Mouse (Mus musculus) myocyte (in vitro differentiated cells): ENCODE measurements around the gene Iqch. TPM values are rescaled to one million over a fixed set of nuclear protein-coding genes. Genes with fewer than 3 reads are reported as not detected.

Experiments used
- H3K27me3 ChIP-seq: one replicate; pipeline ENCODE4 v1.6.1; 2011; ENCODE audit not compliant: control insufficient read depth, insufficient read depth, insufficient read length
- H3K36me3 ChIP-seq: one replicate; pipeline ENCODE4 v1.6.1; 2011; ENCODE audit not compliant: control insufficient read depth, insufficient read depth
- H3K4me2 ChIP-seq: one replicate; pipeline ENCODE4 v1.6.1; 2011; ENCODE audit warnings: low read depth, control low read depth
- H3K4me3 ChIP-seq: one replicate; pipeline ENCODE4 v1.5.1; 2011; ENCODE audit warnings: mild to moderate bottlenecking, control low read depth, moderate library complexity
- H3K79me2 ChIP-seq: one replicate; pipeline ENCODE4 v1.6.1; 2011; ENCODE audit not compliant: control insufficient read depth, insufficient read depth
- H3ac ChIP-seq: one replicate; pipeline ENCODE4 v1.6.1; 2011; ENCODE audit not compliant: control insufficient read depth, insufficient read length
- CEBPB ChIP-seq: IDR thresholded peaks from 2 replicates; pipeline ENCODE4 v1.6.1; 2011; ENCODE audit warnings: mild to moderate bottlenecking, moderate library complexity; ENCODE audit not compliant: poor library complexity, insufficient read depth, severe bottlenecking
- E2F4 ChIP-seq: IDR thresholded peaks from one replicate; pipeline ENCODE4 v1.6.1; 2011; ENCODE audit warnings: mild to moderate bottlenecking, control low read depth, moderate library complexity; ENCODE audit not compliant: insufficient read depth
- MAX ChIP-seq: IDR thresholded peaks from one replicate; pipeline ENCODE4 v1.6.1; 2011; ENCODE audit warnings: low read depth, mild to moderate bottlenecking, control low read depth
- MYOD1 ChIP-seq, 3 experiments: IDR thresholded peaks; one replicate each; pipeline ENCODE4 v1.6.1; 2011; ENCODE audit warnings: control low read depth in 2 of 3, low read depth in 2 of 3, mild to moderate bottlenecking in 2 of 3, moderate library complexity in 1 of 3; ENCODE audit not compliant: insufficient read length in 2 of 3, control insufficient read depth in 1 of 3
- MYOG ChIP-seq, 3 experiments: IDR thresholded peaks; one replicate each; pipeline ENCODE4 v1.6.1; 2011; ENCODE audit warnings: control low read depth in 2 of 3, low read depth in 2 of 3, mild to moderate bottlenecking in 2 of 3; ENCODE audit not compliant: insufficient read length in 2 of 3, control insufficient read depth in 1 of 3, insufficient read depth in 1 of 3
- POLR2A ChIP-seq: IDR thresholded peaks from one replicate; pipeline ENCODE4 v1.6.1; 2011; ENCODE audit warnings: low read depth, mild to moderate bottlenecking, control low read depth, moderate library complexity; ENCODE audit not compliant: insufficient read length
- POLR2AphosphoS2 ChIP-seq: IDR thresholded peaks from one replicate; pipeline ENCODE4 v1.6.1; 2011; ENCODE audit warnings: low read depth, control low read depth; ENCODE audit not compliant: insufficient read length
- REST ChIP-seq: IDR thresholded peaks from one replicate; pipeline ENCODE4 v1.6.1; 2011; ENCODE audit warnings: mild to moderate bottlenecking, control low read depth, moderate library complexity; ENCODE audit not compliant: insufficient read depth, insufficient read length
- SRF ChIP-seq: IDR thresholded peaks from one replicate; pipeline ENCODE4 v1.6.1; 2011; ENCODE audit warnings: low read depth; ENCODE audit not compliant: control insufficient read depth, insufficient read length
- TCF12 ChIP-seq: IDR thresholded peaks from one replicate; pipeline ENCODE4 v1.6.1; 2011; ENCODE audit warnings: mild to moderate bottlenecking, control low read depth; ENCODE audit not compliant: poor library complexity, insufficient read depth, severe bottlenecking
- TCF3 ChIP-seq: IDR thresholded peaks from one replicate; pipeline ENCODE4 v1.6.1; 2011; ENCODE audit warnings: low read depth, control low read depth; ENCODE audit not compliant: insufficient read length
- USF1 ChIP-seq: IDR thresholded peaks from one replicate; pipeline ENCODE4 v1.6.1; 2011; ENCODE audit warnings: low read depth, mild to moderate bottlenecking, control low read depth, moderate library complexity
- polyA plus RNA-seq: library from polyadenylated mRNA; unstranded; fragments of >200 nt; fragmentation: generic; extraction: Trizol; gene quantifications from one replicate; pipeline ENCODE4 v1.2.1, GENCODE M21; 2012; ENCODE audit warnings: missing spikeins

Gene Iqch
- polyA plus RNA-seq, 1 experiment = not detected

DNA sequence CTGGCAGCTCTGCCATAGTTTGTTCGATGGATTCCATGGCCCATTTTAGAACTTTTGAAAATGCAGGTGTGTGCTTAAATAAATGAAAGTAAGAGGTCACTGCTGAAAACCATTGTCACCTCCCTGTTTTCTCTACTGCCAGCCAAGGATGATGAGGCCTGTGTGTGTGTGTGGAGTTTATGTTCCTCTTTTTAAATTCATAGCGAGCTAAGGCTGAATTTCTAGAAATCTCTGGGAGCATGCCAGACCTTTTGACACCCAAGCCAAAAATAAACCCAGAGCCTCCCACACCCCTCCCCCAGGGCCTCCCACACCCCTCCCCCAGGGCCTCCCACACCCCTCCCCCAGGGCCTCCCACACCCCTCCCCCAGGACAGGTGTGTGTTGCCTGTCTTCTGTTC lies 15.7 kb upstream of the Iqch start:
- no peak for TF ChIP-seq MAX
- TF ChIP-seq USF1 = no peak
- no peak for TF ChIP-seq POLR2AphosphoS2
- no peak for TF ChIP-seq TCF12
- no peak for TF ChIP-seq REST
- TF ChIP-seq MYOD1 (IDR thresholded peaks at IDR 0.05; ENCODE audit: control insufficient read depth in 1 of 3, insufficient read length in 2 of 3, low read depth in 2 of 3) = no peak
- no peak for TF ChIP-seq TCF3
- TF ChIP-seq SRF = no peak
- TF ChIP-seq POLR2A = no peak
- no peak for TF ChIP-seq MYOG (IDR thresholded peaks at IDR 0.05; ENCODE audit: control insufficient read depth in 1 of 3, insufficient read depth in 1 of 3, insufficient read length in 2 of 3, low read depth in 2 of 3)
- no peak for TF ChIP-seq E2F4
- TF ChIP-seq CEBPB = no peak

DNA sequence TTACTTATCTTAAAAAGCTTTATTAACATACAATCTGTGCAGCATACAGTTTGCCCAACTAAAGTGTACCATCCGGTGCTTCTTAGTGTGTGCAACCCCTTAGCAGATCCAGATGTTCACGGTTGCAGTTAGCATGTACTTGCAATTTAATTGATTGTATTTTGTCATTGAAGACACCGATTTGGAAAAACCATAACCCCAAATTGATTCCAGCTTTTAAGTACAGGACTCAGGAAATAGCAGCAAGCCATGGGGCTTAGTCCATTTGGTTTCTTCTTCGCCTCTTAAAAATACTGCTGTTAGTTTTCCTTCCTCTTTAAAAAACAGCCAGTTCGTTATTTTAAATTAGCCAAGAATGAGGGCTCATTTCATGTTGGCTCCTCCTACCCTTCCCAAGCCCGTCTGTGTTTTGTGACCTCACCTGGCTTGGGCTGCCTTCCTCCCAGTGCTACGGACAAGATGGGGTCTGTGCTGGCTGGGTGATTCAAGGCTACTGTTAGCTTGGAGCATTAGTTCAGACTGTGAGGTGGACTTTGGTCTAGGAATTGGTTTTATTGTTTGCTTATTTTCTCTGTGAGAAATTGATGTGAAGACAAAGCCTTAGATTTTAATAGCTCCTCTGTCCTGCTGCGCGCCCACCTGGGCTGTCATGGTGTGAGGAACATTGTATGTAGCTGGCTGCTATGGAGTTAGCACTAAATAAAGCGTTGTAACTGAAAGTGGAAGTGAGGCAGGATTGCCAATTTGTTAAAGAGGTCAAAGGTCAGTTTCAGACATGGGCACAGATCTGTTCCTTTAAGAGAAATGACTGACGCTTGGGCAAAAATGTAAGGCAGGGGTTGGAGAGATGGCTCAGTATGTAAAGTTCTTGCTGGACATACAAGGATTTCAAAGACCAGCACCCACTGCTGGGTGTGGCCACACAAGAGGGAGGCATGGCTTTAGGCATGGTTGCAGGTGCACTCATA lies 12.0 kb upstream of the Iqch start:
- Histone ChIP-seq H3K79me2 (peaks cover 21% of the 10 kb centered on the region), H3K4me3 (no peak overlapping the region), H3ac (no peak overlapping the region), H3K27me3 (no peaks in the 10 kb centered on the region), H3K4me2 (no peak overlapping the region), H3K36me3 (peaks cover 12% of the 10 kb centered on the region)
- TF ChIP-seq CEBPB (no peak), POLR2A (no peak), E2F4 (no peak), MYOD1 (IDR thresholded peaks at IDR 0.05; ENCODE audit: control insufficient read depth in 1 of 3, insufficient read length in 2 of 3, low read depth in 2 of 3) (no peak), MAX (no peak), TCF12 (no peak), TCF3 (no peak), USF1 (no peak), SRF (no peak)

More for the DNA sequence above, 15.7 kb upstream of the Iqch start:
- no peak overlapping the region for H3K4me3 ChIP-seq
- H3K4me2 ChIP-seq = no peak overlapping the region
- peaks cover 21% of the 10 kb centered on the region for H3K36me3 ChIP-seq
- H3K79me2 ChIP-seq = peaks cover 14% of the 10 kb centered on the region
- no peaks in the 10 kb centered on the region for H3K27me3 ChIP-seq
- H3ac ChIP-seq = no peak overlapping the region

DNA sequence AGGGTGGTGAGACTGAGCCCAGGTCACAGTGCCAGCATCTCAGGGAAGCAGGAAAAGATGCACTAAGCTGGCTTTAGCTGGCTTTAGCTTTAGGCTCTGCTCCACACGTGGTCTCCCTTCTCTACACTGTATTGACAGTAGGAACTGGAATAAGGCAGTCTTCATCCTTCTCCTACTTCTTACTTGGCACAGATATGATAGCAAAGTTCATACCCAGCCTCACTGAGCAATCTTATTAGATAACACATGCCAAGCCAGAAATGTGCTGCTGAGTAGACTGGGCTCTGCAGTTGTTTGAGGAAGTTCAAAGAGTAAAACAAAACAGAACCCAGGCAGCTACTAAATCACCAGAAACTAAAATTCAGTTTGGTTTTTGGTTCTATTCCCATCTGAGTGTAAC lies 11.3 kb upstream of the Iqch start:
- no peak overlapping the region for H3K4me3 ChIP-seq
- peaks cover 7% of the 10 kb centered on the region for H3K36me3 ChIP-seq
- TF ChIP-seq TCF12 (no peak), E2F4 (no peak), MAX (no peak), TCF3 (no peak), POLR2AphosphoS2 (no peak), MYOG (IDR thresholded peaks at IDR 0.05; ENCODE audit: control insufficient read depth in 1 of 3, insufficient read depth in 1 of 3, insufficient read length in 2 of 3, low read depth in 2 of 3) (no peak), MYOD1 (IDR thresholded peaks at IDR 0.05; ENCODE audit: control insufficient read depth in 1 of 3, insufficient read length in 2 of 3, low read depth in 2 of 3) (no peak), SRF (no peak), POLR2A (no peak)
- no peaks in the 10 kb centered on the region for H3K27me3 ChIP-seq
- H3K79me2 ChIP-seq = peaks cover 26% of the 10 kb centered on the region
- no peak overlapping the region for H3K4me2 ChIP-seq
- H3ac ChIP-seq = no peak overlapping the region

DNA sequence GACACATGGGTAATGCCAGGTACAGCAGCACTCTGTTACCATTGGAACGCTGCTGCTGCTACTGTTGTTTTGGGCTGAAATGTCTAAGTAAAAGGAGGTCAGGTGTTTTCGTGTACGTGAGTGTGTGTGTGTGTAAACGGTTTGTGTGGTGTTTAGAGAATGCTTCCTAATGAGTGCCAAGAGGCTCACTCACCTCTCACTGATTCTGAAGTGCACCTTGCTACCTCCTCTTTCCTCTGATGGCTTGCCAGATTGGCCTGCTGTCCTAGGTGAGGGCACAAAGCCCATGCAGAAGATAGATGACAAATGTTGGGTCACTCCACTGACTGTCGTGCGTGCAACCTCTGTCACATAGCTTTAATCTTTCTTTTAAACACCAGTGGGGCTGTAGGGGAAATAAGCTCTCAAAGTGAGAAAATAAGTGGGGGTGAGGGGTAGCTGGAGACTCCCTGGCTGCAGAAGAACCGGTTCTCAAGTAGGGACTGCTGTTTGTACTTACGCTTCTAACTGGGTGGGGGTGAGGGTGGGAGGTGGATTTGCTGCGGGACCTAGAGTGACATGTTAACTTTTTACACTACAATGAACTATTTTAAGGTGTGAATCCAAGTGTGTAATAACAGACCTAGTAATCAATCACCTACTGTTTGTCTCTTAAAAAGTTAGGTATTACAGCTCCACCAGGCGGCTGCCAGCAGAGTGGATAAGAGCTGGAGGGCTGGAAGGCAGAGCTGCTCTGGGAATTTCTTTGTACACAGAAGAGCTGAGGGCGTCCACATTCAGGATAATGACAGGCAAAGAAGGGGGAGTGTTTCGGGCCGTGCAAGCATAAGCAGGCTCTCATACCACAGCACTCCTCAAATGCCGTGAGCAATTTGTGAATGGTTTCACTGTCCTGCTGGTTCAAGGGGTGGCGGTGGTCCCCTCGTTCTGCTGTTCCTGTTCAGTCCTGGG lies 10.5 kb upstream of the Iqch start:
- no peaks in the 10 kb centered on the region for H3K27me3 ChIP-seq
- TF ChIP-seq POLR2A = no peak
- no peak for TF ChIP-seq TCF3
- no peak for TF ChIP-seq MAX
- no peak for TF ChIP-seq MYOG (IDR thresholded peaks at IDR 0.05; ENCODE audit: control insufficient read depth in 1 of 3, insufficient read depth in 1 of 3, insufficient read length in 2 of 3, low read depth in 2 of 3)
- no peak for TF ChIP-seq TCF12
- no peak for TF ChIP-seq REST
- TF ChIP-seq E2F4 = no peak
- TF ChIP-seq SRF = no peak
- no peak for TF ChIP-seq USF1
- TF ChIP-seq MYOD1 (IDR thresholded peaks at IDR 0.05; ENCODE audit: control insufficient read depth in 1 of 3, insufficient read length in 2 of 3, low read depth in 2 of 3) = no peak
- TF ChIP-seq CEBPB = no peak
- no peak for TF ChIP-seq POLR2AphosphoS2
- H3K36me3 ChIP-seq = peaks cover 4% of the 10 kb centered on the region
- H3K4me2 ChIP-seq = no peak overlapping the region
- H3K4me3 ChIP-seq = no peak overlapping the region
- no peak overlapping the region for H3ac ChIP-seq
- H3K79me2 ChIP-seq = peaks cover 32% of the 10 kb centered on the region
